Mouse (Mus musculus) left cerebral cortex, postnatal 10 days (tissue): ENCODE results near the gene Gm43517. TPM values are rescaled to one million over a fixed set of nuclear protein-coding genes. Genes with fewer than 3 reads are reported as not detected.

Experiments used
- DNase-seq, 2 experiments: peaks; one replicate each; pipeline ENCODE4 v3.0.0; 2021 to 2022; ENCODE audit warnings: low spot score in 2 of 2, mixed read lengths in 1 of 2; ENCODE audit errors: extremely low spot score in 1 of 2
- intact Hi-C: fragments of 180-260 bp; cut with DNase I; formaldehyde crosslinking; loops from one replicate; pipeline ENCODE4 v1.15.1; 2025
- total RNA-seq, 2 experiments: library from RNA; stranded (reverse); gene quantifications; 2 replicates each; pipeline ENCODE4 v1.2.3; 2021

Gm43517 gene
- total RNA-seq, result 1 to 10 TPM; 8.9 to 9.2 TPM

DNA sequence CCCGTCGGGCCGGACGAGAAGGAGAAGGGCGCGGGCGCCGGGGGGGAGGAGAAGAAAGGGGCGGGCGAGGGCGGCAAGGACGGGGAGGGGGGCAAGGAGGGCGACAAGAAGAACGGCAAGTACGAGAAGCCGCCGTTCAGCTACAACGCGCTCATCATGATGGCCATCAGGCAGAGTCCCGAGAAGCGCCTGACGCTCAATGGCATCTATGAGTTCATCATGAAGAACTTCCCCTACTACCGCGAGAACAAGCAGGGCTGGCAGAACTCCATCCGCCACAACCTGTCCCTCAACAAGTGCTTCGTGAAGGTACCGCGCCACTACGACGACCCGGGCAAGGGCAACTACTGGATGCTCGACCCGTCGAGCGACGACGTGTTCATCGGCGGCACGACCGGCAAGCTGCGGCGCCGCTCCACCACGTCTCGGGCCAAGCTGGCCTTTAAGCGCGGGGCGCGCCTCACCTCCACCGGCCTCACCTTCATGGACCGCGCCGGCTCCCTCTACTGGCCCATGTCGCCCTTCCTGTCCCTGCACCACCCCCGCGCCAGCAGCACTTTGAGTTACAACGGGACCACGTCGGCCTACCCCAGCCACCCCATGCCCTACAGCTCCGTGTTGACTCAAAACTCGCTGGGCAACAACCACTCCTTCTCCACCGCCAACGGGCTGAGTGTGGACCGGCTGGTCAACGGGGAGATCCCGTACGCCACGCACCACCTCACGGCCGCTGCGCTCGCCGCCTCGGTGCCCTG lies at the start of gene Gm43517:
Gm43517 (plus strand) TSS at position 299 of the 755 bp plus-strand sequence.
- intact Hi-C loops, result no loop called here

DNA sequence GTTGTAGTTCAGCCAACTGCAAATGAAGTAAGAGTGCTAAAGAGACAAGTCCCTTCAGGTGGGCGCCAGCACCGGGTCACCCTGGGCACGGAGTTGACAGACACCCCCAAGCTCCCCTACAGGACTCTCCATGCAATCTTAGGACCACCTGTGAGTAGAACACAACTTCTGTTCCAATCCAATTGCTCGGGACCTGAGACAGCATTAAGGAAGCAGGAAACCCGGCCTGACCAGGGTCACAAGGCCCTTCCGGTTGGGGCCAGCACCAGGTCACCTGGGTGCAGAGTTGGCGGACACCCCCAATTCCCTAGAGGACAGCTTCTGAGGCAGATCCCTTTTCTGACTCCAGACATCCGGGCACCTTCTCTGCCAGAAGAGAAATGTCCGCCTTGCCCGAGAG lies 35.3 kb upstream of the Gm43517 start:
- no peak for DNase-seq
- intact Hi-C loops, result no loop called here

More for the DNA sequence above, at the start of gene Gm43517:
- DNase-seq, result peak in 1 of 2 experiments; percentile 72

DNA sequence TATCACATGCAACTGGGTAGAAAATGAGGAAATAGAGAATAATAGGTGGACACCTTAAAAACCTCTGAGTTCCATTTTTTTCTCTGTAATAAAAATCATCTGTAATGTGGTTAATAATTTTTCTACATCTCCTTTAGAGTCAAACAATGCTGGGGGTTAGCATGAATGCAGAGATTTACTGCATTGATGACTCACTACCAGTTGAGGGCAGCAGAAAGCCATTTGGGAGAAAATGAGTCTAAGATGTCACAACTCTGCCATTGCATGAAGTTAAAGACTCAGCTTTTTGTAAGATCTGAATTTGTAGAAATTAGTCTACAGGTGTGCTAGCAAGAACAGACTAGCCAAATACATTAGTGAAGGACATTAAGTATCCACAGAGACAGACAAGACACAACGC lies 16.0 kb upstream of the Gm43517 start:
- no peak for DNase-seq
- intact Hi-C loops, result no loop called here

DNA sequence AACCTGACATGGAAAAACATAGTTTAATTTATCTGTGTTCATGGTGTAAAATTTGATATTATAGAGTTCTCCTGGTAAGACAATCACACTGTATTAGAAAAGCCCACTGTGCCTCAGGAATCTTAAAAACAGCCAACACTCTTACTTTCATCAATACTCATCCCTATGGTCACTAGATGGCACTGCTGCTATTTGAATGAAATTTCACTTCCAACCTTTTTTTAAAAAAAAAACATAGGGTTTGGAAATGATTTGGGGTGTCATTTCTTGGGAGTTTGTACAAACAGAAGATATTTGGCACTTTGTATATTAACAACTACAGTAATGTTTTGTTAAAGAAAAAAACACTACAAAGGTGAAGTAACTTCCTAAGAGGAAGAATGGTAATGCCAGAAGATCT lies 12.8 kb upstream of the Gm43517 start:
- intact Hi-C loops, result loop anchor here (2.0 to 5.0 kb wide), 4 partner anchors 930 to 1815 kb away; no protein-coding TSS in a partner anchor
- DNase-seq, result peak in 1 of 2 experiments; percentile 70

DNA sequence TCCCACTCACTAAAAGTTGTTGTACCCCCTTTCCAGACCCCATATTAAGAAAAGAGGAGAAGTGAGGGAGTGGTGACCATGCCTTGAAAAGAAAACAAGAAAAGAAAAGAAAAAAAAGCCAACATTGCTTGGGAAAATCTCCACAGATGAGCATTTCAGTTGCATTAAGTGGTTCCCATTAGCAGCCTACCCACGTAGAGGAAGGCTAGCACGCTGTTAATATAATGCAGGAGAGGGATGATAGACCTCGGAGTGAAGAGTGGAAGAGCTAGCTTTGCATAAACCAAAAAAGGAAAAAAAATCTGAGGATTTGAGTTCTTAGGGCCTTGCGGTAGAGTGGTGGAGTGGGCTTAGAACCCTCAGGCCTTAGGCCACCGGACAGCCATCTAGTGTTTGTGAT lies 11.8 kb upstream of the Gm43517 start:
- DNase-seq, result no peak
- intact Hi-C loops, result loop anchor here (2.0 to 5.0 kb wide), 4 partner anchors 929 to 1814 kb away; no protein-coding TSS in a partner anchor

DNA sequence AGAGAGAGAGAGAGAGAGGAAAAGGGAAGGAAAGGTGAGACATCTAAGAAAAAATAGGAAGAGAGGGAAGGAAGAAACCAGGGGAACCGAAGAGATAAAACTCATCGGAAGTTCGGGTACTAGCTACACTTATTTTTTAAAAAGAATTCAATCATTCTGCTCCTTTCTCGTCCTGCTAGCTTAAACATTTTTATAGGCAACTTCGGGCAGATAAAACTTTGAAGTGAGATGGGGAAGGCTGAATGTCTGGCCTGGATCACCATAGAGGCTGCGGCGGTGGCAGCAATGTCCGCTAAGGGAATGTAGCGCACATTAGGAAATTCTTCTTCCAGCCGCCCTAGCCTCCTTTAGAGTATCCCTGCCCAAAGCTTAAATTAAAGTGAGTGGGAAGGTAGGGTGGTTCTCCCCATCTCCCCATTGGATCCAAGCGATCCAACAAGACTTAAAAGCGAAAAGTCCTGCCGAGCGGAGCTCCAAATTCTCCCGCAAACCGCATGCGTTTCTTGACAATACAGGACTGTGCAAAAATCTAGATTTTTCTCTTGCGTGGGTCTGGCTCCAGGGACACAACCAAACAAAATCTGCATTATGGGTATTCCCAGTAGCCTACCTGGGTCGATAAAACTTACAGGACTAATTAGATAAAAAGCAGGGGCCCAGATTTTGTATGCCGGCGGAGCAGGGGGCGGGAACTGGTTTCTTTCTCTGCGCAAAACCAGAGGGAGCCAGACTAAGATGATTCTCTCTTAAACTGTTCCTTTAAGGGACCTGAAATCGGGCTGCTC lies 11.0 kb upstream of the Gm43517 start:
- intact Hi-C loops, result loop anchor here (2.0 to 5.0 kb wide), 4 partner anchors 928 to 1813 kb away; no protein-coding TSS in a partner anchor
- DNase-seq, result peak in 1 of 2 experiments; percentile 29

DNA sequence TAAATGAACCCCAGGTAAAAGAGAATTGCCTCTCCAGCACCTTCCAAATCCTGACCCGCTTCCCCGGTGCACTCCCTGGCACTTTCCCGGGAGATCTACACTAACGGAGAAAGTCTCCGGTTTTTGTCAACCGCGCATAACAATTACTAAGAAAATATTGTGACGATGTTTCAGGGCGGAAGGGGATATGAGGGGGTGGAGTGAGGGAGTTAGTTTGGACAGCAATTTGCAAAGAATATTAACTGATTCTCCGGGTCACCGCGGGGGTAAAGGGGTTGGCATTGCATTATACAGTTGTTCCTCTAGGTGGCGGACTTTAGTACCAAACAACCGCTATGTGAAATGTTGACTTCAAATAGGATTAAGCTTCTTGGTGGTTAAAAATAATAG lies 10.4 kb upstream of the Gm43517 start:
- peak in 1 of 2 experiments; percentile 49 for DNase-seq
- intact Hi-C loops, result loop anchor here (5.0 kb wide), 3 partner anchors 928 to 1813 kb away; no protein-coding TSS in a partner anchor

DNA sequence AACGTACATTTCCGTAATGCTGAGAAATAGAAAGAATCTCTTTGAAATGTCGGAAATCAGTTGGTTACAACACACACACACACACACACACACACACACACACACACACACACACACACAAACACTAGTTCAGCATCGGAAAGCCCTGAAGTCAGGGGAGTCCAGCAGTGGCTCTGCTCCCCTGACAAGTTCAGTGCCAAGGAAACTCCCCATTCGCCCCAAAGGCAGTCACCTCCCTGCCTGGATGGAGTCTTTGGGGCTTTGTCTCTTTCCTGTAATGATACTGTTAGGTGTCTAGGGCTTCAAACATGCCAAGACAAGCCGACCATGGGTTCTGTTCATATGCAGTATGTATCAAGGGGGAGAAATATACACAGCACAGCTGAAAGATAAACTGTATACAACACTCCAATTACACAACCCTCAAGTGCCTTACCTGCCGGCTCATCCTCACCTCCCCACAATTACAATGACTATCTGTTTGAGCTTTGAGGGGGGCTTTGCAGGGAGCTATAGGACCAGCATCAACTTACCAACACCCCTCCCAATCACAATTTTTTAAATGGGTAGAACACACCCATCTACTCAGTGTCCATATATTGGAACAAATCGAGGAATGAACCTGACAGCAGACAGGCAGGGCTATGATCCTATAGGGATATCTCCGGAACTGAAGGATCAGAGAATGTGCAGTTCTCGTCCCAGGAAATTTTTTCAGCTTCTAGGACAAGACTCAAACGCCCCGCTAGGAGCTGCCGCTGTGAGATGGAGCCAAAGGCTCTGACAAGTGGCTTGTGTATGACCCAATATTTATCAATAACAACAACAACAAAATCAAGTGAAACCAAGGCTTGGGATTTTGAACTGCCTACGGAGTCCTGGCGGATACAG lies 9.3 kb upstream of the Gm43517 start:
- intact Hi-C loops, result loop anchor here (2.0 kb wide), 2 partner anchors 21 to 815 kb away; no protein-coding TSS in a partner anchor
- peak; percentile 22 to 38 for DNase-seq

DNA sequence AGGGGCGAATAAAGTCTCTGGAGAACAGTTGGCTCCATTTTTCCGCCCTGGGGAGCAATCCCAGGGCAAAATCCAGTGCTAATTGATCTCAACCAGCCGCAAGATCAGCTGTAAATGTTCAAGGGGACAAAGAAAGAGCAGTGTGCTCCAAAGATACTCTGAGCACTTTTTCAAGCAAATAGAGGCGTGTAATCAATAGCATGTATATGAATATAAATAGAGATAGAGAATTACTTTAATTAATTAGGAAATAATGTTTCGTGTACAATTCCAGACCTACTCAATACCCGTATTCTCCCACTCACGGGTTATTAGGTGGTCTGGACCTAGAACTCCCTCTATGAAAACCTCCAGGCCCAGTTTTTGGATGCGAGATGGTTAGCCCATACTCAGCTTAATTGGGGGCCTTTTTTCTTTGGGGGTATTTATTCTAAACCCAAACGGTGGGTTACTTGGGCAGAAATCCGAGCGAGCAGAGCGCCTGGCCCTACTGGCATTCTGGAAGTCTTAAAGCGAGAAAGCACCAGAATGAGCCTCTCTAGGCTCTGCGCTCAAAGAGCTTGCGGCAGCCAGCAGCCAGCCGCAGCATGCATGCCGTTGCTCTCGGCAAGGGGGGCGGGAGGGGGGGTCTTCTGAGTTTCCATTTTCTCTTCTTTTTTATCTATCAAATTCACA lies 8.5 kb upstream of the Gm43517 start:
- DNase-seq, result peak; percentile 26 to 38
- intact Hi-C loops, result loop anchor here (2.0 kb wide), 2 partner anchors 20 to 814 kb away; no protein-coding TSS in a partner anchor

DNA sequence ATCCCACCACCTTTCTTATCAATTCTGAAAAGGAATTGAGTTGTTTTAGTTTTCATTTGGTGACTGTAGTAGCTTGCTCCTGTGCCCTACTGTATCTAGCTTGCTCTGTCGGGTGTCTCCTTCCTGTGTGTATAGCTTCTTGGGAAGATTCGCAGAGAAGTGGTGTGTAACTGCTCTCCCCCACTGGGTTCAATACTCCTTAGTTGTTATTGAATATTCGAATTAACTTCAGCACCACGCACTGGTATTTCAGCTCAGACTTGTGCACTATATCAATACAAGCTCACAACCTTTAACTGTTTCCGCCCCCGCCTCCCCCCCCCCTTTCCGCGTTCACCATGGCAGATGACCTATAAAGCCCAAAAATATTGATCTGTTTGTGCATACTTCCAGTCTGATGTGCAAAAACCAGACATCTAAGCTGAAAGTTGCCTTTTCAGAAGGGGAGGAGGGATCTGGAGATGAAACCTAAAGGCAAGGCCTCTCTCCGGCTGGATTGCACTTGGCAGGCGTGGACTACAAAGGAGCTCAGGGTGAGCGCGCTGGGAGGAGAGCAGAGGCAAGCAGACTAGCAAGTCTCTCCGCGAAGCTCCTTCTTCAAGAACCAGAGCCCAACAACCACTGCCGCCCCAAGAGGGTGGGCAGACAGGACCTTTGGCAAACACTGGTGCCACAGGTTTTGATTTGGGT lies 7.5 kb upstream of the Gm43517 start:
- peak; percentile 59 to 66 for DNase-seq
- intact Hi-C loops, result loop anchor here (2.0 kb wide), 2 partner anchors 19 to 813 kb away; no protein-coding TSS in a partner anchor

DNA sequence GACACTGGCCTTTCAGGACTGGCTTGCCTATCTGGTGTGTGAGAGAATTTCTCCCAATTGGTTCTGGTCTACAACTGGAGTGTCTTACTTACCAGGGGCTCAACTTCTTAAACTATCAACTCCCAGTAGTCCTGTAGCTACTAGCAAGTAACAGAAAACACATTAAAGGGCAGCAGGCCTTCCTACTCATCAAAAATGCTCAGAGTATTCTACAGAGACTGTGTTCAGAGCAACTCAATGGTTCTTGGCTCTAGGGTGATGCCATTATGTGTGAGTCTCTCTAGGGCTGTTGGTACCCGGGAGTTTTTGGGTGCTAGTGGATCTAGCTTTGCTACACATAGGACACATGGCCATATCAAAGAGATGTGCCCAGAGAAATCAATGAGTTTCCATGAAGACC lies 6.1 kb upstream of the Gm43517 start:
- intact Hi-C loops, result no loop called here

DNA sequence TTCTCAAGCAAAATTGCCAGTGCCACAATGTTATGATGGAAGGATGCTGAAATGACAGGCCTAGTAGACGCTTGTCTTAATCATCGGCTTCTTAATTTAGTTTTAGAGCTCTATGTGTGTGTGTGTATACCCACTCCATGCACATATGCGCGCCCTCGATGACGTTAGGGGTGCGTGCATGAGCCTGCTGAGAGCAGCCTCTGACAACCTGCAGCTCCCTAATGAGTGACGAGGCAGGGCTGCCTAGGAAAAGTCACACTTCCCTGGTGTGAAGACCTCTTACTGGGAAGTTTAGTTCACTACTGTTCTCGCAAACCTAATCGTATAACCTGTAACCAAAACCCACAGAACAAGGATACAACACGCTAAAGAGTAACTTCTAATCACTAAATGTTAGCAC lies 5.5 kb upstream of the Gm43517 start:
- peak in 1 of 2 experiments; percentile 53 for DNase-seq
- intact Hi-C loops, result no loop called here

More for the DNA sequence above, 6.1 kb upstream of the Gm43517 start:
- no peak for DNase-seq

DNA sequence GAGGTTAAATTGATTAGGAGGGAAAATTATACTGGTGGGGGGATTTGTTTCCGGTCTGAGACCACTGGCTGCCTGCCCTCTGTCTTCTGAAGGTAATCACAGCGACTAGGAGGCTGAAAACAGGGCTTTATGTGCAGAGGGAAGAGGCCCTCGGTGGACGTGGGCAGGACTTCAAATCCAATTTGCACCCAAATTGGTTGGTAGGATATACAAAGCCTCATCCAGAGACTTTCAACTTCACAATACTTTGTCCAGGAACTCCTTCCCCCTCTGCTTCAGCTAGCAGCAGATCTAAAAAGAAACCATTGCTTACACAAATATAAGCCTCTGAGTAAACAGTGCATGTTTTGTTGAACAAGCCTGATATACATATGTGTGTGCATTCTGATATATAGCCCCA lies 4.5 kb upstream of the Gm43517 start:
- intact Hi-C loops, result loop anchor here (2.0 kb wide), 1 partner anchor 730 kb away; no protein-coding TSS in a partner anchor

DNA sequence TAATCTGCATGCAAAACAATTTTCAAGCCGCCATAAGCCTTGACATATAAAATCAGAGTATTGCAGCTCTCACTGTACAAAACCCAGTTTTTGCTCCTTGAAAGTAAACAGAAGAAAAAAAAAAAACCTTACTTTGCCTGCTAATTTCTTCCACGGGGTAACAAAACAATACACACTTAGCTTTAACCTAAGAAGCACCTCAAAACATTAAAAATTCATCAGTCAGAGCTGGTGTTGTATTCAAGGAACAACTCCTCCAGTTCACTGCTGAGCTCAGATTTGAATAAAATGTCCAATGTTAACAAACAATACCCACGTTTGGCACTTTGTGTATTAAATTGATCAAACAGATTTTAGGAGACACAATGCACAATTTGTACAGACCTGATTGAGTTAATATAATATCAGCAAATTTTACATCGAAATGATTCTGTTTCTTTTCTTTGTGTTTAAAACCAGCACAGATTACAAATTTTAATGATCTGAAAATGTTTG lies 3.9 kb upstream of the Gm43517 start:
- DNase-seq, result no peak
- intact Hi-C loops, result loop anchor here (2.0 kb wide), 1 partner anchor 730 kb away; no protein-coding TSS in a partner anchor

More for the DNA sequence above, 4.5 kb upstream of the Gm43517 start:
- DNase-seq, result no peak

DNA sequence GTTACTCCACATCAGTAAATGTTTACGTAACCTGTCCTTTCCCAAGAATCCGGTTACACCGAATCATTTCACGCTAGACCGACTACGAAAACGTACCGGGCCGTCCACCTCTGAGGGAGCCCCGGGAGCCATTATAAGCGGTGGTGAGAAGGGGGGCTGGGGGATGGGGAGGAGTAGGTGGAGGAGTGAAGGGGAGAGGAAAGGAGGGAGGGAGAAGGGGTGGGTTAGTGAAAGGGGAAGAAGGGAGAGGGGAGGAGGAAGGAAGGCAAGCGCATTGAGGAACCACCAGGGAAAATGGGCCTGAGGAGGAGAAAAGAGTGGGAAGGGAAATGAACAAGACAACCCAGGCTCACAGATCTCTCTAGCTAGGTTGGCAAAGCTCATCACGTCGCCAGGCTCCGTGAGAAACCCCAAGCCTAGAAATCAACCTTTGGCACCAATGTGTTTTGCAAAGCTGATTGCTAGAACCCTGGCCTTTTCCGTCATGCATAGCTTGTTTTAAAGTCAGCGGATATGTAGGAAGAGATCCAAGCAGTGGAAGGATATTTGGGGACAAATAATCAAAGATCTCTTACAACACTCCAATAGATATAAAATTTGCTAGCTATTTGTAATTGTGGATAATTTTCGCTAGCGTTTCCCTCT lies 3.1 kb upstream of the Gm43517 start:
- intact Hi-C loops, result loop anchor here (2.0 kb wide), 2 partner anchors 729 to 737 kb away; no protein-coding TSS in a partner anchor
- peak in 1 of 2 experiments; percentile 66 for DNase-seq
